Mouse (Mus musculus): Measurements from ENCODE around the gene Arxes2.
"Not testable (repeated sequence)": the region's sequence is repeated elsewhere in the genome, so short reads cannot be mapped to it uniquely, and the experiment has no call there.

Gene Arxes2

DNA sequence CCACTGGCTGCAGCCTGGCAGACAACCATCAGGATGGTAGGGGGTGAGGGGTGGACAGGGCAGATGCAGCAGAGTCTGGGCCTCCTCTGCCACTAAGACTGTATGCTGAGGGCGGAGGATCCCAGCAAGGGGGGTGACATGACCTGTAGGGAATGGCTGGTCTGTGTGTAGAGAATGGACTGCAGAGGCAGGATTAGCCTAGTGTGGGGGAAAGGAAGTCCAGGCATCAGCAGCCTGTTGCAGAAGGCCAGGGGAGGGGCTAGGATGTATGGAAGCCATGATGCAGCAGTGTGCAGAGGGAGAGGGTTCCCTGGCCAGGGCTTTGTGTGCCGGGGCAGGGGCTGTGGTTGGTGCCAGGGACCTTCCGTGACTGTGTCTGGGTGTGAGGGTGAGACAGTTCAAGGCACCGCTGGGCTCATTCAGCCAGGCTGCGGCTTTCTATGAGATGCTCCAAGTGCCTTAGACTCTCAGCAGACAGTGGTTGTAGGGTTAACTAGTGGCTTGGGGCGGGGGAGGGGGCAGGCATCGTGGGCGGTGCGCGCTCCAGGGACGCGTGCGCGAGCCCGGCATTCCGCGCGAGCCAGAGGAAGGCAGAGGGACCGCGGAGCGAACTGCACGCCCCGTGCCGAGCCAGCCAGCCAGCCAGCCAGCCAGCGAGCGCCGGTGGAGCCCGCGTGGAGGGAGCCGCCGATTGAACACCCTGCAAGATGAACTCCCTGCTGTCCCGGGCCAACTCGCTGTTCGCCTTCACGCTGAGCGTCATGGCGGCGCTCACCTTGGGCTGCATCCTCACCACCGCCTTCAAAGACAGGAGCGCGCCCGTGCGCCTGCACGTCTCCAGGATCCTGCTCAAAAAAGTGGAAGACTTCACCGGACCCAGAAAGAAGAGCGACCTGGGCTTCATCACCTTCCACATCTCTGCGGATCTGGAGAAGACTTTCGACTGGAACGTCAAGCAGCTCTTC lies 39.5 kb downstream of the Arxes2 start, which contains the start of gene Arxes1:
Gene Arxes1 (plus strand): TSS at position 569 of the 965 bp plus-strand sequence.
- DNase-seq (ENCODE audit: low read depth) = not testable (repeated sequence)

DNA sequence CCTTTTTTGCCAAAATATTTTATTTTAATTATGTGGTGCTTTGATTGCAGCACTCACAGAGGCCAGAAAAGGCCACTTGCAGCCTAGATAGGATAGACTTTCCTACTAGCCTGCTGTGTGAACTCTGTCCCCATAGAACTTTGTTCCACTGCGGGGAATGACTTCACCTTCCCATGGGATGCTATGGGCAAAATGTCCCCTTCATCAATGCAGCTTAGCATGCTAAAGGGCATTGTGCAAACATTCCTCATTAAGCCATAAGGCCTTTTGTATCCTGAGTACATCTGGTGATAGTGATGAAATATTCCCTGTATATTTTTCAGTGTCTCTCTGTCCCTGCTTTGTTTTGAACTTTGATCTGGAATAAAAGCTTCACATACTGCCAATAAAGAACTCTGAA lies 50.1 kb downstream of the Arxes2 start:
- no peak for DNase-seq (ENCODE audit: low read depth)
